Mouse (Mus musculus): ENCODE results near the gene Zfp442. TPM values are rescaled to one million over a fixed set of nuclear protein-coding genes. Genes with fewer than 3 reads are reported as not detected.

Gene Zfp442
- 0.28 TPM for polyA plus RNA-seq (2015; fragmentation: Illumina TruSeq; extraction: RNeasy Lipid Tissue Mini Kit (QIAGEN cat#74804); ENCODE audit: insufficient read depth, low read depth, low replicate concordance)

GRCm38 (mm10) chr2:150451180-150451919 lies at the start of gene Zfp442:
Gene Zfp442, minus strand, starts transcription at chr2:150451486.

GRCm38 (mm10) chr2:150484939-150485778 lies 33.9 kb upstream of the Zfp442 start, which contains the start of gene Zfp345:
Gene Zfp345, minus strand, starts transcription at chr2:150485091.

GRCm38 (mm10) chr2:150362113-150362877 lies 89.0 kb downstream of the Zfp442 start, which contains the start of gene 3300002I08Rik:
Gene 3300002I08Rik, minus strand, starts transcription at chr2:150362765.

Other genes starting within 250 kb of the Zfp442 start
- gene Zfp937, start 233.4 kb downstream of the Zfp442 start, polyA plus RNA-seq (2015; fragmentation: Illumina TruSeq; extraction: RNeasy Lipid Tissue Mini Kit (QIAGEN cat#74804); ENCODE audit: insufficient read depth, low read depth, low replicate concordance) = 1.1 TPM
- 1.5 TPM for gene Gm21994, start 195.9 kb downstream of the Zfp442 start, polyA plus RNA-seq (2015; fragmentation: Illumina TruSeq; extraction: RNeasy Lipid Tissue Mini Kit (QIAGEN cat#74804); ENCODE audit: insufficient read depth, low read depth, low replicate concordance)
- gene Gm14124, start 194.0 kb downstream of the Zfp442 start, polyA plus RNA-seq (2015; fragmentation: Illumina TruSeq; extraction: RNeasy Lipid Tissue Mini Kit (QIAGEN cat#74804); ENCODE audit: insufficient read depth, low read depth, low replicate concordance) = not detected
- gene Gm10130, start 127.8 kb downstream of the Zfp442 start, polyA plus RNA-seq (2015; fragmentation: Illumina TruSeq; extraction: RNeasy Lipid Tissue Mini Kit (QIAGEN cat#74804); ENCODE audit: insufficient read depth, low read depth, low replicate concordance) = not detected
- not detected for gene 3300002I08Rik, start 88.7 kb downstream of the Zfp442 start, polyA plus RNA-seq (2015; fragmentation: Illumina TruSeq; extraction: RNeasy Lipid Tissue Mini Kit (QIAGEN cat#74804); ENCODE audit: insufficient read depth, low read depth, low replicate concordance)
- gene Zfp345, start 33.6 kb upstream of the Zfp442 start, polyA plus RNA-seq (2015; fragmentation: Illumina TruSeq; extraction: RNeasy Lipid Tissue Mini Kit (QIAGEN cat#74804); ENCODE audit: insufficient read depth, low read depth, low replicate concordance) = not detected
- not detected for gene Cst7, start 118.9 kb upstream of the Zfp442 start, polyA plus RNA-seq (2015; fragmentation: Illumina TruSeq; extraction: RNeasy Lipid Tissue Mini Kit (QIAGEN cat#74804); ENCODE audit: insufficient read depth, low read depth, low replicate concordance)
- 8.3 TPM for gene Apmap, start 157.1 kb upstream of the Zfp442 start, polyA plus RNA-seq (2015; fragmentation: Illumina TruSeq; extraction: RNeasy Lipid Tissue Mini Kit (QIAGEN cat#74804); ENCODE audit: insufficient read depth, low read depth, low replicate concordance)
- gene Acss1, start 217.0 kb upstream of the Zfp442 start, polyA plus RNA-seq (2015; fragmentation: Illumina TruSeq; extraction: RNeasy Lipid Tissue Mini Kit (QIAGEN cat#74804); ENCODE audit: insufficient read depth, low read depth, low replicate concordance) = 3.0 TPM
- not detected for gene Vsx1, start 237.9 kb upstream of the Zfp442 start, polyA plus RNA-seq (2015; fragmentation: Illumina TruSeq; extraction: RNeasy Lipid Tissue Mini Kit (QIAGEN cat#74804); ENCODE audit: insufficient read depth, low read depth, low replicate concordance)